Mouse (Mus musculus) CH12.LX (cell line): ENCODE results near the gene Zbtb20. TPM values are rescaled to one million over a fixed set of nuclear protein-coding genes. Genes with fewer than 3 reads are reported as not detected.

ENCODE experiments used
- DNase-seq: peaks from one replicate; pipeline ENCODE4 v3.0.0-alpha.2; 2013; ENCODE audit errors: extremely low read depth
- H3K27ac ChIP-seq: 2 replicates; pipeline ENCODE4 v1.5.1; 2012; ENCODE audit warnings: low read depth, mild to moderate bottlenecking, control low read depth, moderate library complexity; ENCODE audit not compliant: insufficient read depth
- H3K27me3 ChIP-seq: replicated peaks from 2 replicates; pipeline ENCODE3; 2012; ENCODE audit warnings: inconsistent platforms
- H3K36me3 ChIP-seq, 2 experiments: replicated peaks in 1 of 2; 2 replicates each; pipeline versions ENCODE3 to v1.6.1; 2012; ENCODE audit warnings: inconsistent platforms in 1 of 2, low read length in 1 of 2, mild to moderate bottlenecking in 1 of 2, mixed read lengths in 1 of 2, moderate library complexity in 1 of 2; ENCODE audit not compliant: control insufficient read depth in 1 of 2, insufficient read depth in 1 of 2
- H3K4me1 ChIP-seq, 2 experiments: 2 replicates each; pipeline ENCODE4 v1.6.1; 2012; ENCODE audit warnings: inconsistent platforms in 1 of 2, moderate library complexity in 1 of 2; ENCODE audit not compliant: insufficient read depth in 2 of 2, control insufficient read depth in 1 of 2
- H3K4me2 ChIP-seq: 2 replicates; pipeline ENCODE4 v1.6.1; 2012; ENCODE audit warnings: low read depth, mild to moderate bottlenecking, control low read depth; ENCODE audit not compliant: poor library complexity, insufficient read depth, severe bottlenecking
- H3K4me3 ChIP-seq, 3 experiments: fragments of 150-350 bp in 1 of 3; sonication (generic) in 1 of 3; replicated peaks in 1 of 3; 2 replicates each; pipeline versions ENCODE3 to v1.5.1; 2011 to 2012; ENCODE audit warnings: low read depth in 2 of 3, low read length in 2 of 3, mild to moderate bottlenecking in 2 of 3, moderate library complexity in 2 of 3, control low read depth in 1 of 3, improper control_type of control experiment in 1 of 3, inconsistent platforms in 1 of 3, mixed read lengths in 1 of 3; ENCODE audit not compliant: poor library complexity in 1 of 3
- H3K79me2 ChIP-seq: replicated peaks from 2 replicates; pipeline ENCODE4 v1.6.1; 2012; ENCODE audit warnings: mild to moderate bottlenecking, moderate library complexity; ENCODE audit not compliant: control insufficient read depth, poor library complexity, insufficient read depth, severe bottlenecking; ENCODE audit errors: extremely low read depth
- H3K9ac ChIP-seq: 2 replicates; pipeline ENCODE4 v1.6.1; 2012; ENCODE audit warnings: low read depth, mild to moderate bottlenecking, control low read depth, moderate library complexity; ENCODE audit not compliant: insufficient read depth
- H3K9me3 ChIP-seq: replicated peaks from 2 replicates; pipeline ENCODE3; 2012; ENCODE audit warnings: low read length, inconsistent platforms, mixed read lengths
- BHLHE40 ChIP-seq: IDR thresholded peaks from 2 replicates; pipeline ENCODE4 v1.6.1; 2011; ENCODE audit warnings: mild to moderate bottlenecking, low read depth, low read length, improper control_type of control experiment
- CHD1 ChIP-seq: IDR thresholded peaks from 2 replicates; pipeline ENCODE4 v1.6.1; 2012; ENCODE audit warnings: low read depth, low read length, improper control_type of control experiment, inconsistent platforms
- CHD2 ChIP-seq: IDR thresholded peaks from 2 replicates; pipeline ENCODE4 v1.6.1; 2011; ENCODE audit warnings: low read length, improper control_type of control experiment
- CTCF ChIP-seq, 2 experiments: IDR thresholded peaks in 1 of 2; conservative IDR thresholded peaks in 1 of 2; 2 replicates each; pipeline ENCODE4 v1.5.1; 2011 to 2012; ENCODE audit warnings: low read depth in 2 of 2, low read length in 2 of 2, improper control_type of control experiment in 1 of 2, inconsistent platforms in 1 of 2, mild to moderate bottlenecking in 1 of 2, moderate library complexity in 1 of 2
- E2F4 ChIP-seq: IDR thresholded peaks from 2 replicates; pipeline ENCODE4 v1.6.1; 2011; ENCODE audit warnings: low read depth, low read length, improper control_type of control experiment; ENCODE audit not compliant: insufficient replicate concordance
- ELF1 ChIP-seq: IDR thresholded peaks from 2 replicates; pipeline ENCODE4 v1.6.1; 2014; ENCODE audit warnings: low read depth, mild to moderate bottlenecking, inconsistent platforms, low read length, improper control_type of control experiment
- EP300 ChIP-seq: IDR thresholded peaks from 2 replicates; pipeline ENCODE4 v1.6.1; 2011; ENCODE audit warnings: low read length, improper control_type of control experiment
- ETS1 ChIP-seq: conservative IDR thresholded peaks from 2 replicates; pipeline ENCODE4 v1.6.1; 2012; ENCODE audit warnings: low read depth, mild to moderate bottlenecking, inconsistent platforms, low read length, improper control_type of control experiment, moderate library complexity
- GABPA ChIP-seq: IDR thresholded peaks from 2 replicates; pipeline ENCODE4 v1.6.1; 2012; ENCODE audit warnings: low read depth, low read length, improper control_type of control experiment, inconsistent platforms; ENCODE audit not compliant: insufficient replicate concordance
- HCFC1 ChIP-seq: IDR thresholded peaks from 2 replicates; pipeline ENCODE4 v1.6.1; 2012; ENCODE audit warnings: low read depth, mild to moderate bottlenecking, inconsistent platforms, low read length, improper control_type of control experiment
- IRF4 ChIP-seq: IDR thresholded peaks from 2 replicates; pipeline ENCODE4 v1.6.1; 2014; ENCODE audit warnings: low read depth, mild to moderate bottlenecking, inconsistent platforms, low read length, improper control_type of control experiment
- JUN ChIP-seq: IDR thresholded peaks from 2 replicates; pipeline ENCODE4 v1.6.1; 2011; ENCODE audit warnings: low read depth, mild to moderate bottlenecking, low read length, improper control_type of control experiment, moderate library complexity; ENCODE audit not compliant: insufficient read depth
- JUND ChIP-seq: conservative IDR thresholded peaks from 2 replicates; pipeline ENCODE4 v1.6.1; 2011; ENCODE audit warnings: low read depth, low read length, improper control_type of control experiment
- KAT2A ChIP-seq: IDR thresholded peaks from 2 replicates; pipeline ENCODE4 v1.6.1; 2012; ENCODE audit warnings: low read length, improper control_type of control experiment, inconsistent platforms; ENCODE audit not compliant: insufficient replicate concordance
- MAFK ChIP-seq: IDR thresholded peaks from 2 replicates; pipeline ENCODE4 v1.6.1; 2011; ENCODE audit warnings: low read length, improper control_type of control experiment; ENCODE audit not compliant: insufficient replicate concordance
- MAX ChIP-seq: IDR thresholded peaks from 2 replicates; pipeline ENCODE4 v1.6.1; 2011; ENCODE audit warnings: low read length, improper control_type of control experiment
- MAZ ChIP-seq: IDR thresholded peaks from 2 replicates; pipeline ENCODE4 v1.6.1; 2012; ENCODE audit warnings: low read depth, mild to moderate bottlenecking, inconsistent platforms, low read length, improper control_type of control experiment, moderate library complexity
- NELFE ChIP-seq: IDR thresholded peaks from 2 replicates; pipeline ENCODE4 v1.6.1; 2011; ENCODE audit warnings: low read depth, low read length, improper control_type of control experiment
- NRF1 ChIP-seq: IDR thresholded peaks from 2 replicates; pipeline ENCODE4 v1.6.1; 2014; ENCODE audit warnings: low read depth, mild to moderate bottlenecking, inconsistent platforms, low read length, improper control_type of control experiment, moderate library complexity
- PAX5 ChIP-seq: IDR thresholded peaks from 2 replicates; pipeline ENCODE4 v1.6.1; 2012; ENCODE audit warnings: low read length, inconsistent platforms, mixed read lengths
- POLR2A ChIP-seq: IDR thresholded peaks from 2 replicates; pipeline ENCODE4 v1.6.1; 2011; ENCODE audit warnings: low read depth, mild to moderate bottlenecking, improper control_type of control experiment, low read length
- POLR2AphosphoS2 ChIP-seq: IDR thresholded peaks from 2 replicates; pipeline ENCODE4 v1.6.1; 2011; ENCODE audit warnings: low read depth, low read length, improper control_type of control experiment
- RAD21 ChIP-seq: IDR thresholded peaks from 2 replicates; pipeline ENCODE4 v1.6.1; 2011; ENCODE audit warnings: low read depth, mild to moderate bottlenecking, low read length, improper control_type of control experiment, moderate library complexity
- RCOR1 ChIP-seq: conservative IDR thresholded peaks from 2 replicates; pipeline ENCODE4 v1.6.1; 2012; ENCODE audit warnings: low read depth, mild to moderate bottlenecking, inconsistent platforms, low read length, improper control_type of control experiment
- SIN3A ChIP-seq: IDR thresholded peaks from 2 replicates; pipeline ENCODE4 v1.6.1; 2012; ENCODE audit warnings: low read length, improper control_type of control experiment, inconsistent platforms
- SMC3 ChIP-seq: IDR thresholded peaks from 2 replicates; pipeline ENCODE4 v1.6.1; 2011; ENCODE audit warnings: low read depth, low read length, improper control_type of control experiment
- TBP ChIP-seq: conservative IDR thresholded peaks from 2 replicates; pipeline ENCODE4 v1.6.1; 2011; ENCODE audit warnings: low read depth, low read length, improper control_type of control experiment
- TCF12 ChIP-seq: IDR thresholded peaks from 2 replicates; pipeline ENCODE4 v1.6.1; 2014; ENCODE audit warnings: low read depth, mild to moderate bottlenecking, inconsistent platforms, low read length, improper control_type of control experiment
- UBTF ChIP-seq: IDR thresholded peaks from 2 replicates; pipeline ENCODE4 v1.6.1; 2012; ENCODE audit warnings: low read depth, mild to moderate bottlenecking, inconsistent platforms, low read length, improper control_type of control experiment, moderate library complexity
- USF1 ChIP-seq: IDR thresholded peaks from 2 replicates; pipeline ENCODE4 v1.6.1; 2014; ENCODE audit warnings: low read depth, mild to moderate bottlenecking, inconsistent platforms, low read length, improper control_type of control experiment
- USF2 ChIP-seq: conservative IDR thresholded peaks from 2 replicates; pipeline ENCODE4 v1.6.1; 2011; ENCODE audit warnings: low read depth, low read length, improper control_type of control experiment
- ZC3H11A ChIP-seq: IDR thresholded peaks from 2 replicates; pipeline ENCODE4 v1.6.1; 2012; ENCODE audit warnings: low read depth, mild to moderate bottlenecking, inconsistent platforms, low read length, improper control_type of control experiment
- ZKSCAN1 ChIP-seq: IDR thresholded peaks from 2 replicates; pipeline ENCODE4 v1.6.1; 2012; ENCODE audit warnings: low read depth, inconsistent platforms, low read length, improper control_type of control experiment, borderline replicate concordance
- ZMIZ1 ChIP-seq: IDR thresholded peaks from 2 replicates; pipeline ENCODE4 v1.6.1; 2012; ENCODE audit warnings: low read depth, mild to moderate bottlenecking, inconsistent platforms, low read length, improper control_type of control experiment
- ZNF384 ChIP-seq: IDR thresholded peaks from 2 replicates; pipeline ENCODE4 v1.6.1; 2012; ENCODE audit warnings: low read depth, low read length, improper control_type of control experiment, inconsistent platforms
- dilution Hi-C: fragments of 300-500 bp; cut with MboI; formaldehyde crosslinking; loops from 2 replicates; pipeline ENCODE4 v1.14.3; 2020; ENCODE audit warnings: low sequenced_read_pairs; ENCODE audit not compliant: extremely low pct_unique_long_range_greater_than_20kb, extremely low pct_ligation_motif_present
- in situ Hi-C: fragments of 300-500 bp; cut with MboI; formaldehyde crosslinking; loops from 3 replicates; pipeline ENCODE4 v1.14.3; 2019; ENCODE audit warnings: low sequenced_read_pairs, low pct_ligation_motif_present, low pct_unique_long_range_greater_than_20kb, mixed read lengths
- polyA plus RNA-seq: library from polyadenylated mRNA; unstranded; fragments of >175 nt; gene quantifications from 2 replicates; pipeline ENCODE4 v1.2.1, GENCODE M21; 2012; ENCODE audit warnings: low read depth; ENCODE audit not compliant: insufficient read length
- total RNA-seq, 2 experiments: library from RNA; depleted of rRNA; stranded (reverse); fragments of 300-350 nt in 1 of 2; fragments of >200 nt in 1 of 2; gene quantifications; 2 replicates each; pipeline ENCODE4 v1.2.3; 2012 to 2014

Gene Zbtb20
- total and polyA plus RNA-seq, 3 experiments, result 24.9 to 58.0 (median 51.6) TPM

- no peak; the same call in 1 of the 2 replicates for TF ChIP-seq ETS1
- TF ChIP-seq EP300, result peak; percentile 52
- TF ChIP-seq GABPA, result no peak
- TF ChIP-seq MAX, result no peak
- no peak for TF ChIP-seq USF1
- no peak for TF ChIP-seq ZMIZ1
- TF ChIP-seq SMC3, result no peak
- TF ChIP-seq IRF4, result peak; percentile 40; the same call in 1 of the 2 replicates
- TF ChIP-seq ZNF384, result no peak
- TF ChIP-seq BHLHE40, result no peak
- no peak for TF ChIP-seq TBP
- TF ChIP-seq SIN3A, result no peak
- no peak for TF ChIP-seq UBTF
- TF ChIP-seq KAT2A, result no peak
Measured at GRCm38 (mm10) chr16:43381183-43381582, 505.5 kb downstream of the Zbtb20 start (continued).

- H3K27me3 ChIP-seq, result no peaks in the 10 kb centered on the region
- H3K36me3 ChIP-seq, result no peaks in the 10 kb centered on the region
- no peaks in the 10 kb centered on the region for H3K79me2 ChIP-seq
- peak; percentile 99 for DNase-seq
- peaks cover 18 to 63% of the 10 kb centered on the region in 2 experiments for H3K4me1 ChIP-seq
- in situ Hi-C loops, result loop anchor here (25.0 kb wide), 1 partner anchor 429 kb away; no protein-coding TSS in a partner anchor
- H3K9ac ChIP-seq, result peak overlapping the region; percentile 62
- H3K4me2 ChIP-seq, result peak overlapping the region; percentile 48
- peak overlapping the region; percentile 83 for H3K27ac ChIP-seq
- H3K9me3 ChIP-seq, result no peaks in the 10 kb centered on the region
- dilution Hi-C loops, result no loop called here
- H3K4me3 ChIP-seq, result no peak overlapping the region
- TF ChIP-seq RAD21 (peak; percentile 24; the same call in 1 of the 2 replicates), PAX5 (no peak), CTCF (conservative IDR thresholded peaks at IDR 0.05 in 1 of 2, IDR thresholded peaks at IDR 0.05 in 1 of 2; ENCODE audit: low read depth in 2 of 2, low read length in 2 of 2) (no peak), ELF1 (peak; percentile 75), GABPA (no peak), JUND (peak; percentile 100), RCOR1 (peak; percentile 100), E2F4 (peak; percentile 79; the same call in 1 of the 2 replicates), UBTF (no peak), CHD2 (peak; percentile 97), USF1 (no peak), MAFK (peak; percentile 94), ETS1 (peak; percentile 100), NELFE (0 out of 2 replicates have a peak, but pooled peaks have one; percentile 41), JUN (peak; percentile 100), ZMIZ1 (0 out of 2 replicates have a peak, but pooled peaks have one; percentile 63), TBP (peak; percentile 74), NRF1 (no peak; the same call in 1 of the 2 replicates), HCFC1 (peak; percentile 70), USF2 (no peak), MAX (peak; percentile 96), CHD1 (no peak), ZKSCAN1 (no peak; the same call in 1 of the 2 replicates), MAZ (peak; percentile 97; the same call in 1 of the 2 replicates), ZC3H11A (no peak; the same call in 1 of the 2 replicates), POLR2AphosphoS2 (no peak), TCF12 (peak; percentile 99), IRF4 (peak; percentile 100), ZNF384 (peak; percentile 76), POLR2A (peak; percentile 65)
Measured at GRCm38 (mm10) chr16:43383149-43383740, 507.6 kb downstream of the Zbtb20 start.
